Mouse (Mus musculus): ENCODE results near the gene Dut. TPM values are rescaled to one million over a fixed set of nuclear protein-coding genes. Genes with fewer than 3 reads are reported as not detected.

Gene Dut
- 80.8 and 89.0 TPM in 2 replicates for polyA plus RNA-seq (2012; rRNA removed)

GRCm38 (mm10) chr2:125247108-125247961 is at the start of gene Dut:
Dut (plus strand) TSS chr2:125247190.

Other genes with a start within 250 kb of the Dut start
- gene Slc24a5, start 179.1 kb upstream of the Dut start, polyA plus RNA-seq (2012; rRNA removed) = 1.9 and 2.1 TPM in 2 replicates
- gene Myef2, start 123.5 kb upstream of the Dut start, polyA plus RNA-seq (2012; rRNA removed) = 173 and 213 TPM in 2 replicates
- 2.6 and 3.0 TPM in 2 replicates for gene Ctxn2, start 110.5 kb upstream of the Dut start, polyA plus RNA-seq (2012; rRNA removed)
- gene Slc12a1, start 94.7 kb upstream of the Dut start, polyA plus RNA-seq (2012; rRNA removed) = 0.06 and 0.10 TPM in 2 replicates

Measured in central nervous system, embryonic 14 days (tissue).